Mouse (Mus musculus) spleen, adult 2 months (tissue): ENCODE measurements around the gene Olfr918.

Experiments
- CTCF ChIP-seq: fragments of 200-500 bp; IDR thresholded peaks from 2 replicates; pipeline ENCODE4 v1.5.1; 2011; ENCODE audit warnings: mild to moderate bottlenecking, inconsistent platforms; ENCODE audit not compliant: insufficient read depth, insufficient read length, insufficient replicate concordance; ENCODE audit errors: extremely low read depth
- POLR2A ChIP-seq: fragments of 200-500 bp; IDR thresholded peaks from 2 replicates; pipeline ENCODE4 v1.6.1; 2011; ENCODE audit warnings: low read depth, low read length, inconsistent platforms

DNA sequence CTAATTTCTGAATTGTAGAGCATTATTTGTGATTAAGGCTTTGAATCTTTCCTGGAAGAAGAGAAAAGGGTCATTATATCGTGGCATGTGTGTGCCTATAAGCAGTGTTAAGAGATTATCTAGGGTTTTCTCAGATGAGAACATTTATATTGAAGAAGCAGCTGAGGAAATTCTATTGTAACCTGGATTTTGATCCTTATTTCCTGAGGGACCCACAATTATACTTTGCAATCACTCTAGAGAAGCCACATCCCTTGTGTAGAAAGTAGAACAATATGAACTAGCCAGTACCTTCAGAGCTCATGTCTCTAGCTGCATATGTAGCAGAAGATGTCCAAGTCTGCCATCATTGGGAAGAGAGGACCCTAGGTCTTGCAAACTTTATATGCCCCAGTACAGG, 14.6 kb downstream of the Olfr918 start, which contains the start of gene Olfr916:
- no peak for TF ChIP-seq POLR2A
- no peak for TF ChIP-seq CTCF
